ENCODE assay signal across 8 mouse cellular contexts in the genomic region with DNA sequence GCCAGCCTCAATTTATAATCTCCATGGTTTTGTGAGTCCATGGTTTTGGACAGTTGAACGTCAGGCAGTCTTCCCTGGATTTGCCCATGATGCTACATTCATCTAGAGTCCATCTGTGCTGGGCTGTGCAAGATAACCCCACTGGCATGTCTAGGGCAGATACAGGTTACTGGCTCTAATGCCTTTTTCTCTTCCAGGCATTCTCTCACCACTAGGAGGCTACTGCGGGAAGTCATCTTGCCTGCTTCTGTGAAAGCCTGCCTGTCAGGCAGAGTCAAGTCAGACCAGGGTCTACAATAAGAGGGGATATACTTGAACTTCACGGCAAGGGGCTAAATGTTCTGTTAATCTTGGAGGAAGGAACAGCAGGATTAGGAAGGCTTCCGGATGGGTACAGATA. TPM values are rescaled to one million over a fixed set of nuclear protein-coding genes. Genes with fewer than 3 reads are reported as not detected.
A peak's percentile ranks its signal among the peaks of the same experiment; 100 is the strongest.
DNase-seq lines count a peak whose midpoint lies in the region; ATAC-seq and TF ChIP-seq lines count a peak whose summit lies in the region.

No protein-coding gene starts in this region.

- DNase-seq in gastrocnemius, adult 2 months: no peak
- DNase-seq in gastrocnemius, postnatal 10 days: no peak
- peak; percentile 53 for DNase-seq in brain, embryonic 14.5 days (ENCODE audit: low read depth)
- DNase-seq in natural killer cell, adult 2 months (ENCODE audit: low spot score in 2 of 2): peak; percentile 5 to 17
- no peak for DNase-seq in gastrocnemius, postnatal 36 days

- TF ChIP-seq CTCF in gastrocnemius, adult 2 months (IDR thresholded peaks at IDR 0.05): peak; percentile 46
- peak; percentile 62; the same call in 1 of the 2 replicates for TF ChIP-seq CTCF in brain, embryonic 14.5 days (IDR thresholded peaks at IDR 0.05; ENCODE audit: borderline replicate concordance, extremely low read depth, insufficient read depth, insufficient read length)

- no peak for ATAC-seq in megakaryocyte, adult 5-6 weeks (ENCODE audit: poor library complexity, severe bottlenecking)
- no peak for ATAC-seq in inflammation-experienced regulatory T-cells, adult 6 months

- H3K9me3 ChIP-seq in megakaryocyte, embryonic 14.5 days: no peaks in the 10 kb centered on the region

- intact Hi-C loops in gastrocnemius, adult 2 months (cut with DNase I): no loop called here
- intact Hi-C loops in gastrocnemius, postnatal 36 days (cut with DNase I): no loop called here

- peaks cover 13% of the 10 kb centered on the region for H3K36me3 ChIP-seq in megakaryocyte, embryonic 14.5 days (replicated peaks; ENCODE audit: low read length)

- TF ChIP-seq POLR2A in brain, embryonic 14.5 days (IDR thresholded peaks at IDR 0.05; ENCODE audit: borderline replicate concordance, extremely low read depth, insufficient read depth, insufficient read length, poor library complexity, severe bottlenecking): no peak

- no peak overlapping the region for H3K4me3 ChIP-seq in gastrocnemius, adult 2 months
- peak overlapping the region; percentile 14 for H3K4me3 ChIP-seq in megakaryocyte, embryonic 14.5 days (replicated peaks)

- H3K4me1 ChIP-seq in megakaryocyte, embryonic 14.5 days: peaks cover 37% of the 10 kb centered on the region

- no peak overlapping the region for H3K27ac ChIP-seq in gastrocnemius, adult 2 months

- H3K27me3 ChIP-seq in megakaryocyte, embryonic 14.5 days (replicated peaks): peaks cover 6% of the 10 kb centered on the region

RNA-seq across cellular contexts. Expression of a gene that starts 2.0 kb away (rescaled TPM):
- 10 to 100 TPM; 12.9 to 17.5 TPM for total RNA-seq in gastrocnemius, adult 2 months (2021)
- 10 to 100 TPM; 43.0 to 49.4 TPM for total RNA-seq in gastrocnemius, postnatal 10 days (2021)
- 51.8 and 64.5 TPM in 2 replicates for polyA plus RNA-seq in megakaryocyte, embryonic 14.5 days (2012; ENCODE audit: insufficient read depth, low replicate concordance)
- 116 and 130 TPM in 2 replicates for total RNA-seq in megakaryocyte, adult 5-6 weeks (2015)
- total RNA-seq in megakaryocyte, adult 5-6 weeks (2017): 114 and 127 TPM in 2 replicates
- 38.1 TPM in 2 replicates for polyA plus RNA-seq in brain, embryonic 14.5 days (2012; rRNA removed)
- polyA plus RNA-seq in inflammation-experienced regulatory T-cells, adult 6 months (2017; shearing (Covaris generic)): 10 to 100 TPM; 60.5 to 76.9 (median 66.8) TPM
- total RNA-seq in gastrocnemius, postnatal 36 days (2021): 10 to 100 TPM; 14.9 TPM

RNA-seq across cellular contexts. Expression of a gene that starts 31.4 kb away (rescaled TPM):
- not detected for total RNA-seq in gastrocnemius, adult 2 months (2021)
- not detected for total RNA-seq in gastrocnemius, postnatal 10 days (2021)
- polyA plus RNA-seq in megakaryocyte, embryonic 14.5 days (2012; ENCODE audit: insufficient read depth, low replicate concordance): not detected in 2 replicates
- total RNA-seq in megakaryocyte, adult 5-6 weeks (2015): not detected in 2 replicates
- total RNA-seq in megakaryocyte, adult 5-6 weeks (2017): not detected in 2 replicates
- 0.09 and 0.10 TPM in 2 replicates for polyA plus RNA-seq in brain, embryonic 14.5 days (2012; rRNA removed)
- not detected for polyA plus RNA-seq in inflammation-experienced regulatory T-cells, adult 6 months (2017; shearing (Covaris generic))
- not detected for total RNA-seq in gastrocnemius, postnatal 36 days (2021)

Comparison
In these comparisons a context has a peak if more than half of its experiments do, and no peak if none do; other contexts are left out.
1. DNase-seq: peak in brain, embryonic 14.5 days (single experiment) and natural killer cell, adult 2 months (2 of 2); none in gastrocnemius, adult 2 months (single experiment), gastrocnemius, postnatal 10 days (single experiment) and gastrocnemius, postnatal 36 days (0 of 2).